Mouse (Mus musculus) lung, adult 10 weeks (tissue): ENCODE data around the gene Olfr371. TPM values are rescaled to one million over a fixed set of nuclear protein-coding genes. Genes with fewer than 3 reads are reported as not detected.

Experiments
- polyA plus RNA-seq: library from polyadenylated mRNA; stranded (reverse); fragments of 350-450 nt; fragmentation: Illumina TruSeq; extraction: RNeasy Lipid Tissue Mini Kit (QIAGEN cat#74804); gene quantifications from one replicate; pipeline ENCODE4 v1.2.3, GENCODE M21; 2014; ENCODE audit warnings: low read depth, low replicate concordance; ENCODE audit not compliant: insufficient read depth

Olfr371 gene
- polyA plus RNA-seq = not detected

GRCm38 (mm10) chr8:85225688-85226087 is at the start of gene Olfr371:
TSS of gene Olfr371 (plus strand) at chr8:85225988.

Other genes with a start within 250 kb of the Olfr371 start
- 59.1 TPM for gene Junb, start 247.3 kb upstream of the Olfr371 start, polyA plus RNA-seq
- 6.5 TPM for gene Hook2, start 235.4 kb upstream of the Olfr371 start, polyA plus RNA-seq
- not detected for gene Best2, start 211.5 kb upstream of the Olfr371 start, polyA plus RNA-seq
- gene Asna1, start 200.7 kb upstream of the Olfr371 start, polyA plus RNA-seq = 56.6 TPM
- 138 TPM for gene Trir, start 199.2 kb upstream of the Olfr371 start, polyA plus RNA-seq
- 14.4 TPM for gene Tnpo2, start 189.1 kb upstream of the Olfr371 start, polyA plus RNA-seq
- 13.7 TPM for gene Fbxw9, start 165.9 kb upstream of the Olfr371 start, polyA plus RNA-seq
- not detected for gene Gm5741, start 158.0 kb upstream of the Olfr371 start, polyA plus RNA-seq
- 31.0 TPM for gene Dhps, start 154.2 kb upstream of the Olfr371 start, polyA plus RNA-seq
- gene Wdr83os, start 145.2 kb upstream of the Olfr371 start, polyA plus RNA-seq = 89.8 TPM
- gene Wdr83, start 144.7 kb upstream of the Olfr371 start, polyA plus RNA-seq = 19.6 TPM
- 26.8 TPM for gene Man2b1, start 142.7 kb upstream of the Olfr371 start, polyA plus RNA-seq
- 1.0 TPM for gene Zfp791, start 102.9 kb upstream of the Olfr371 start, polyA plus RNA-seq
- gene Cks1brt, start 74.1 kb upstream of the Olfr371 start, polyA plus RNA-seq = not detected
- gene Orc6, start 73.6 kb downstream of the Olfr371 start, polyA plus RNA-seq = 21.7 TPM
- 55.7 TPM for gene Vps35, start 73.8 kb downstream of the Olfr371 start, polyA plus RNA-seq
- 3.9 TPM for gene Mylk3, start 160.4 kb downstream of the Olfr371 start, polyA plus RNA-seq
- 11.8 TPM for gene 4921524J17Rik, start 206.8 kb downstream of the Olfr371 start, polyA plus RNA-seq